Mouse (Mus musculus) monocyte, adult 5-6 weeks (primary cell): ENCODE results near the gene 4930435E12Rik. TPM values are rescaled to one million over a fixed set of nuclear protein-coding genes. Genes with fewer than 3 reads are reported as not detected.

ENCODE experiments used
- ATAC-seq: fragments of 153-309, 156-312 bp; replicated peaks from 2 replicates; pipeline ENCODE4 v1.8.0; 2017; ENCODE audit warnings: mild to moderate bottlenecking; ENCODE audit not compliant: low TSS enrichment, insufficient number of reproducible peaks, severe bottlenecking, poor library complexity, low FRiP score
- total RNA-seq: library from RNA; stranded (forward); fragments of 200-1000, 200-491, 200-594 nt; gene quantifications from 3 replicates; pipeline ENCODE4 v1.2.3, GENCODE M21; 2017

4930435E12Rik gene
- total RNA-seq, 1 experiment from 2014 or later, result not detected

DNA sequence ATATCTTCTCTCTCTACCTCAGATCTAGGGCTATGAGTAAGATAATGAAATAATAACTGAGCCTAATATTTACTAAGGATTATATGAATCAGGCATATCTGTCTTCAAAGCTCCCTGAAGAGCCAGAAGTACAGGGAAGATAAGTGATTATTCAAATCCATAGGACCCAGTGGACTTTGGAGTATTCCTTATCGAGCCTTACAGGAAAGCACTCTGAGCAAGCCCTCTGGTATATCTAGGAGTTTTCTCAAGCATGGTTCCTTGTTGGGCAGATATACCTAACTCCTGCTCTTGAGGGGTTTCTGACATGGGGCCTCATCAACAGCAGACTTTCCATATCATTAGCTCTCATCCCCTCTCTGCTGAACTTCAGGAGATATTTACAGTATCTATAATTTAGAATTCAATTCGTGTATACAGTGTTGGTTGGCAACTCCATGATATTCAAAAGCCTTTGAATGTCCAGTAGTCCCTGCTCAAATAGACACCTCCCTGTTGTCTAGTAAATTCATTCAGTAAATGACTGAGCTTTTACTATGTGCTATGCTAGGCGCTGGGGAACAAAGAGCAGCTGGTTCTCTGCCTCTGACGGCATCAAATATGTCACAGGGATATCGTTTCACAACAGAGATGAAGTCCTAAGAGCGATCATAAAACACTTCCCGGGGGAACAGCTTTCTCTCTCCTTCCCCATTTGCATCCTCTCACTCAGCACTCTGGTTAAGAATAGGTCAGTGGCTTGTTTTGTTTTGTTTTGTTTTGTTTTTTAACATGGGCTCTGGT is 53.4 kb downstream of the 4930435E12Rik start:
- ATAC-seq, result no peak

DNA sequence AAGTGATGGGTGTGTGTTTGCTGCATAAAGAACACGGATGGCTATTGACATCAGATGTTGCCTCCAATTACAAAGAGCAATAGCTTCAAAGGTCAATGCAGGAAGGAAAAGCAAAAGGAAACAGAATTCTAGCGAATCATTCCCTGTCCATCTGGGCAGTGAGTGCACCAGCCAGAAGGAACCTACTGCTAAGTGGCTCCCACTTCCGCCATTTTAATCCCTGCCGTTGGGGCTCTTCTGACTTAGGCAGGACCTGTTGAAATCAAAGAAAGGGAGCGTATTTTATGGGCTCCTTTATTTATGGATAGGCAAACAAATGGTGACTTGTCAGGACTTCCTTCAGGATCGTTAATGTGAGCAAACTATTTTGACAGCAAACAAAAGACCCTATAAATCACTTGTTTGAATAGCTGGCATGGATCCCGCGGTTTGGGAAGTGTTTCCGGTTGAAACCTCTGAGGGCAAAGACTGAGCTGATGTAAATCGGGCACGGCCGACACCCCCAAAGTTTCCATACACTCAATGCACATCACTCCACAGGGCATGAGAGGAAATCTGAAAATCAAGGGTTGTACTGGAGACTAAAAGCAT is 55.5 kb downstream of the 4930435E12Rik start:
- ATAC-seq, result no peak

GRCm38 (mm10) chr16:38771145-38771544 is 57.4 kb downstream of the 4930435E12Rik start:
- no peak for ATAC-seq

DNA sequence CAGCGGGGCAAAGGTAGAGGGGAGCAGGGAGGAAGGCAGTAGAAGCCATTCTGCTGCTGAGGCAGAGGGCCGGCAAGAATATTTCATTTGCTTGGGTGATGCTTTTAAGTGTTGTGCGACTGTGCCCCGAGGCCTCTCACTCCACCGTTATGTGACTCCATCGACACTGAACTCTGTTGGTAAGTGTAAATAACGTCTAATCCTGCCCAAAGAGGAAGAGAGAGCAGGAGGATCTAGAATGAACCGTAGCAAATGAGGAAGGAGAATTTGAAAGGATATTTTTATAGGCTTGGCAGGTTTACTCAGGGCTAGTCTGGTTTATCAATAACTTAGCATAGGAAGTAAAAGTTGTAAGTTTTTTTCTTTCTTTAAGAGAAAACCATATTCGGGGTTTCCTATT is 59.0 kb downstream of the 4930435E12Rik start:
- no peak for ATAC-seq

DNA sequence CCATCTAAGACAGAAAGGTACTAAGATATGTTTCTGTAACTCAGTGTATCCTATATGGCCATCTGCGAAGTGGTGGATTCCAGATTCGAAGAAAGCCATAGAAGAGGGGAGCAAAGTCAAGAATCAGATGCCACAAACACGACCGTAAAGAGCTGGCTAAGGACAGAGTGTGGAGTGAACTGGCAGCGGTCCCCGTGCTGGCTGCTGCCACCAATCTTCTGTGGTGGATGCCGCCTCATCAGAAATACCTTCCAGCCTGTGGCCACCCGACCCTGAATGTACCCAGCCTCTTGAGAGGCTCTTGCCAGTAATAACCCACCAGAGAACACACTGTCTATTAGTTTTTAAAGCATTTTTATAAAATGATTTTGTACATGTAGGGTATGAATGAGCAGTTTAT is 60.2 kb downstream of the 4930435E12Rik start:
- no peak for ATAC-seq

DNA sequence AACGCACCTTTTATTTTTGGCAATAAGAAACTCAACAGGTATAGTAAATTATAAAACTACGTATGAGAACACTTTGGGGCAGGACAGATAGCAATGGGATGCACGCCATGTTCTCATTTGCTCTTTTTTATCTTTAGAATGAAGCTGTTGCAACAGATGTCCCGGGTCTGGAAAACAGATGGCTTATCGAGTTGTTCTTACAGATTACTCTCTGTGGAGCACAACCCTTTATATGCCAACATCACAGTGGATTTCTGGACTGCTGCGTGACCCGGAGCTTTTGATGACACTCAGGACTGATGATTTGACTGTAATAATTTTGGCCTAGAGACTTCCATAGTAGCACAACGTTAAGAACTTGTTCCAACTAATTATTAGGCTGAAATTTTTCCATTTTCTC is 60.8 kb downstream of the 4930435E12Rik start:
- no peak for ATAC-seq

- no peak for ATAC-seq
These were observed 61.9 kb downstream of the 4930435E12Rik start for GRCm38 (mm10) chr16:38766671-38767070.

- no peak for ATAC-seq
These were observed 65.0 kb downstream of the 4930435E12Rik start for GRCm38 (mm10) chr16:38763508-38763907.

DNA sequence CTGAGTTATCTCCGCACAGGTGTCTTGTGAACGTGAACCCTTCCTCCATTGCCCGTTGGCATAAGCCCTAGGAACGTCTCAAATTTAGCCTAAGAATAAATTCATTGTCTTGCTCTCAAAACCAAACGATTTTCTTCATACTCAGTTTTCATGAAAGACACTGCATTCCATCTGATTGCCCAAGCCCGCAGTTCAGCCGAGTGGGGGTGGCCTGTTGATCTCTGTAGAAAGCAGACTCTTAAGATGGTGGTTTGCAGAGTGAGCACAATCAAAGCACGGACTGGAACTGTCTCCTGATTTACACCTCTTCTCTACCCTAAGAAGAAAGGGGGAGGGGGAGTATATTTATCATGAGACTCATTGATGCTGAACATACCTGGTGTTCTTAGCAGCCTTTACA is 66.1 kb downstream of the 4930435E12Rik start:
- ATAC-seq, result no peak

Other genes with a start within 250 kb of the 4930435E12Rik start
- gene Arhgap31, start 115.5 kb downstream of the 4930435E12Rik start, total RNA-seq, result 8.6 to 14.4 TPM (median 13.7 TPM) in 3 replicates
- 3.7 to 8.1 TPM (median 7.8 TPM) in 3 replicates for gene B4galt4, start 86.5 kb downstream of the 4930435E12Rik start, total RNA-seq
- gene Upk1b, start 28.4 kb downstream of the 4930435E12Rik start, total RNA-seq, result not detected in 3 replicates
- gene Igsf11, start 63.9 kb upstream of the 4930435E12Rik start, total RNA-seq, result not detected in 3 replicates